17 mouse cellular contexts compared by ENCODE assay signal in genomic region chr9:44745371-44745770, GRCm38 (mm10). TPM values are rescaled to one million over a fixed set of nuclear protein-coding genes. Genes with fewer than 3 reads are reported as not detected.
"Had no signal": no experiment of that assay in that cellular context is flagged by ENCODE, and none has a peak within 500 bp of the region (broad histone marks: within the 10 kb centered on the region; RNA-seq: fewer than 3 reads in every experiment).

No protein-coding gene starts in this region.

- H3K9me3 ChIP-seq: neural tube, embryonic 13.5 days; neural tube, embryonic 15.5 days; stomach, embryonic 15.5 days had no signal

- H3K4me1 ChIP-seq: neural tube, embryonic 13.5 days; neural tube, embryonic 15.5 days; stomach, embryonic 15.5 days had no signal

- H3K27ac ChIP-seq: neural tube, embryonic 13.5 days; neural tube, embryonic 15.5 days; stomach, embryonic 15.5 days; stomach, postnatal 0 days had no signal

- DNase-seq: retina, postnatal 1 day; right cerebral cortex, adult 18-20 months; right cerebral cortex, postnatal 14 days; right cerebral cortex, postnatal 25 days; right cerebral cortex, postnatal 4 days; spleen, adult 18-20 months; thymus, adult 18-20 months; thymus, adult 2 months; thymus, postnatal 14 days; thymus, postnatal 25 days; thymus, postnatal 36 days; thymus, postnatal 4 days had no signal

- H3K4me3 ChIP-seq: neural tube, embryonic 13.5 days; neural tube, embryonic 15.5 days; stomach, embryonic 15.5 days had no signal

- H3K4me2 ChIP-seq: neural tube, embryonic 13.5 days; neural tube, embryonic 15.5 days; stomach, embryonic 15.5 days had no signal

- H3K9ac ChIP-seq: neural tube, embryonic 13.5 days; neural tube, embryonic 15.5 days; stomach, embryonic 15.5 days had no signal

- H3K27me3 ChIP-seq: neural tube, embryonic 13.5 days; neural tube, embryonic 15.5 days; stomach, embryonic 15.5 days had no signal

RNA-seq across cellular contexts. Expression of gene Phldb1, which starts 10.4 kb away (rescaled TPM):
- total RNA-seq: neutrophil, adult 5-6 weeks had no signal

RNA-seq across cellular contexts. Expression of gene Tmem25, which starts 53.7 kb away (rescaled TPM):
- total RNA-seq: neutrophil, adult 5-6 weeks had no signal

RNA-seq across cellular contexts. Expression of gene Ttc36, which starts 57.5 kb away (rescaled TPM):
- polyA plus RNA-seq: neural tube, embryonic 13.5 days had no signal
